Mouse (Mus musculus): ENCODE measurements at regions not wholly inside any gene's neighbourhood (a gene's known extent, or its start where the extent isn't known, plus 50 kb on each side); places are given as distances from the start of the nearest gene placed in this dataset.
A peak's percentile ranks its signal among the peaks of the same experiment; 100 is the strongest.

DNA sequence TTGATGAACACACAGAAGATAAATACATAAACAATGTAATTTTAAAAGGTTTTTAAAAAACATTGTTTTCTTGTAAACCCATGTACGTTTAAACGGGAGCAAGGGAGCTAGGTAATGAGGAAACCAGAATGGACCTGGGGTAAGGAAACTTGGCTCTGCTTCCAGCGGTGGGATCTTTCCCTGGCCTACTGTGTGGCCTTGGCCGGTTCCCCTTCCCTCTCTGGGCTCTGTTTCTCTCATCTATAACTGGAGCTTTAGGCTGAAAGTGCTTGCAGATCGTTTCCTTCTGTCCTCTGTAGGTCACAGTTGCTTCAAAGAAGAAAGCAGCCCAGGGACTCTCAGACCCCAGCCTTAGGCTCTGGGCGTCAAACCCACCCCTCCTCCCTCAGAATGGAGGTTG lies 285.1 kb upstream of the Zmiz1 start:
- no peak for DNase-seq (ENCODE audit: low spot score)

DNA sequence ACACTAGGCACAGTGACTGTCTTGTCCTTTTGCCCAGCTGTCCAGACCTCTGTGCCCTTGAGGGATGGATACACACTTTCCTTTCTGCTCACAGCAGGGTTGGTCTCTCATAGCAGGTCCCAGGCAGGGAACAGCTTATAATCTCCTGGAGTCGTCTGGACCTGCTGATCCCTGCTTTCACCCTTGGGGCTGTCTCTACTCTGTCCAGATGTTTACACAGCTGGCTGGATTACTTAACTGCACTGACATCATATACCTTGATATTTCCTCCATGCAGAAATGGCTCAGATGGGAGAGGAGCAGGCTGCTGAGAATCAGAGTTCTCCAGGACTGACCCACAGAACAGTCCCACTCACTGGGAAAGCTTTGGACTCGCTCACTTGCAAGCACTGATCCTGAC lies 284.6 kb upstream of the Zmiz1 start:
- DNase-seq (ENCODE audit: low spot score): no peak

DNA sequence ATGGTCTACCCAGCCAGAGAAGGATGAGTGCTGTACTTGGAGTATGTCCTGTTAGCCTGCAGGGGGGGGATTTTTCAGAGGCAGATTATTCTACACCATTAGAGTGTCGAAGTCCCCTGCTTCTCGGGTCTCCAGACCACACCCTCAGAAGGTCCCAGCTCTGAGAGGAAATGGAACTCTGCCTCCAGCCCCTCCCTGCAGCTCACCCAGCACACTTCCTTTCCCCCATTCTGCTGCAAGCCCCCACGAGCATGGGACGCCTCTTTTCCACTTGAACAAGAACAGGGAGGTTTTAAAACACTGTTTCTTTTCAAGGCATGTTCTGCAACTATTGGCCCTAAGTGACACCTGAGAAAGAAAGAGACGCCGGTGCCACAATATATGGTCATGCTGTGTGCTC lies 282.8 kb upstream of the Zmiz1 start:
- DNase-seq (ENCODE audit: low spot score): no peak

DNA sequence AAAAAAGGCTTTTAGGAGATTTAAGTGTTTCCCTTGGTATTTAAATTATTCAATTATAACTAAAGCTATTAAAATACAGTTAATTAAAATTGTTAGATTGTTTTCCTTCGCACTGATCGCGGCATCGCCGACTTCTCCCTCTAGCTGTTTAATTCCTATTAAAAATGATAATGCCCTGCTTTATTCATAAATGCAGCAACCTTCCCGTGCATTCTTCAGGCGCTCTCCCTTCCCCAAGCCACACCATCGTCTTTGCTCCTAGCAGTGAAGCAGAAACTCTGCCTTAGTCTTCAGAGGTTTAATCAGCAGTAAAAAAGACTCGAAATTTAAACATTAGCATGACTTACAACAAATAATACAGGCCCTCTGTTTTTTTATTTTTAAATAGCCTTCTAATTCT lies 278.9 kb upstream of the Zmiz1 start:
- DNase-seq (ENCODE audit: low spot score): no peak

DNA sequence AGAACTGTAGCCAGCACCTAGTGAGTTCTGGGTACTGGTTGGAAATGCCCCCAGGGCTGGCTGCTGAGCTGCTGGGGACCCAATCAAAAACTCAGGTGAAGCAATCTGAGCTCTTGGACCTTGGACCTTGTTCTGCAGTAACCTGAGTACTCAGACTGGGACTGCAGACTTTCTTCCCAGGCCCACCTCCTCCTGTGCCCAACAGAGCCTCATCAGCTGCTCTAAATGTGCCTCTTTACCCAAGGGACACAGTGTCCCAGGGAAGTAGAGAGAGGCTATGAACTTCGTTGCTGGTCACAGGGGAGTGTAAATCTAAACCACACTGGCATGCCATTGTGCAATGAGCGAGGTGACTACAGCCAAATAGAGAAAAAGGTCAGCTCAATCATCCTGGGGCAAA lies 277.6 kb upstream of the Zmiz1 start:
- no peak for DNase-seq (ENCODE audit: low spot score)

DNA sequence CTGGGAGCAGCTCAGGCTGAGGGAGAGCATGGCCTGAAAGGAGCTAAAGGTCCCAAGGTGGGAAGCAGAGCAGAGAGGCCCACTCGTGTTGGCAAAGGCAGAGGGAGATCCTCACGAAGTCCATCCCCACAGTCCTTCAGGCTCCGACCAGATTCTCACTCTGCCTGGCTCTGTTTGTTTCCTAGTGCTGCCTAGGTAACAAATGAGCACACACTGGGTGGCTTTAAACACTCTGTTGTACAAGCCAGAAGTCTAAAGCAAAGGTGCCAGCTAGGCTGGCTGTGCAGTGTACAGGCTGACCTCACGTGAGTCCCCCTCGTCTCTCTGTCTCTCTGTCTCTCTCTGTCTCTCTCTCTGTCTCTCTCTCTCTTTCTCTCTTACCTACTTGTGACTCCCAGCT lies 274.9 kb upstream of the Zmiz1 start:
- no peak for DNase-seq (ENCODE audit: low spot score)

DNA sequence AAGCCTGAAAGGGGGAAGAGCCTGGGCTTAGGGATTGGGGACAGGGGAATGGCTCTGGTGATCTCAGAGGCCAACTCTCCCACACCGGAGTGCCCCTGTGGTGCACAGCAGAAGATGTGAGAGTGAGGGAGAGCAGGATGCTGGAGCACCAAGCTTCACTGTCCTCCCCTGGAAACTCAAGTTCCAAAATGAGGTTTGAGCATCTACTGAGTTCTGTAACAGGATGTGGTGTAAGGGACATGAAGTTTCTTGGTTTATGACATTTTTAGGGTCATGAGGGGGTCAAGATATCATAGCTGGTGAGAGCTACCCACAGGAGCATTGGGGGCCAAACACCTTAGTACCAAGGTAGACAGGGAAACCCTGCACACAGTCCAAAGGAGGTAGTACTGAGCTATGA lies 274.1 kb upstream of the Zmiz1 start:
- DNase-seq (ENCODE audit: low spot score): no peak

DNA sequence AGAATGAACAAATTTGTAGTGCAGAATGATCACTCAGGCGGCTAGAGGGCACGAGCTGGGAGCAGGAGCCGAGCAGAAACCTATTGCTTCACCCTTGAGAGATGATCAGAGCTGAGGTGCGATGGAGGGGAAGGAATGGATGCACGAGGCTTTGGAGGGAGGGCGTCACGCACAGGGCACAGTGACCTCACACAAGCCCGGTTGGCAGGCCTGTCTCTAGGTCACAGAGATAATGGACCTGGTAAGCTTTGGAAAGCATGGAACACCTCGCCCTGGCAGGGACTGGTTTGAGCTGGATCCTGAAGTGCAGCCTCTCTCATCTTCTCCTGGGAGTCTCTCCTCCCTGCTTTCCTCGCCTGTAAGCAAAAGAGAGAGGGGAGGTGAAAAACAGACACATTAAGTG lies 273.4 kb upstream of the Zmiz1 start:
- no peak for DNase-seq (ENCODE audit: low spot score)

DNA sequence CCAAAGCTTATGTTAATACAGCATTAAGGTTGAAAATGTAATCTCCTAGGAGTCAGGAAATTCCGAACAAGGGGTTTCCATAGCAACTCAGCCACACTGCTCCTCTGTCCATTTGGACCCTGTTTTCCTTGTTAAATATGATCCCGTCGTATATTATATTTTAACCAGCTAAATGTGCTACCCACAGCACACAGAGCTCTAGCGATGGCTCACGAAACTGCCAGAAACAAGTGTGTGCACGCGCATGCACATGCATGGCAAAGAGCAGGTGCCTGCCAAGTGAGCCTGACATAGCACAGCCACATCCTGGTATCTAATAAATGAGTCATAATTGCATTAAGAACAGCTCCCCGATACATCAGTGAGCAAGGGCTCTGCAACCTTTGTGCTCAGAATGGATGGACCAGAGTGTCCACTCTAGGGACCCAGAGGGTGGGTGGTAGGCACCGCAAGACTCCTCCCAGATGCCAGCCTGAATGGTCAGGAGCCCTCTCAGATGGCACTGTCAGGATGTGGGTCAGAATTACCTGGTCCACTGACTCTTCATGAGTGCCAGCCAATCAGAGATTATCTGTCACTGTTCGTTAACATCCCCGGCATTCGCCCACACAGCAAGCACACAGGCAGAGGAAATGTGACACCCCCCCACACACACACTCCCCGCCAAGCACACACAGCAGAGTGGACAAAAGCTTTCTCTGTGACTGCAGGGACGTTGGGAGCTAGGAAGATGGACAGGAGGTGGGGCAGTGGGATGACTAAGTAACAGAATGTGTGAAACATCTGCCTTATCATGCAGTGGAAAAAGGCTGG lies 272.8 kb upstream of the Zmiz1 start:
- DNase-seq (ENCODE audit: low spot score): peak; percentile 52

DNA sequence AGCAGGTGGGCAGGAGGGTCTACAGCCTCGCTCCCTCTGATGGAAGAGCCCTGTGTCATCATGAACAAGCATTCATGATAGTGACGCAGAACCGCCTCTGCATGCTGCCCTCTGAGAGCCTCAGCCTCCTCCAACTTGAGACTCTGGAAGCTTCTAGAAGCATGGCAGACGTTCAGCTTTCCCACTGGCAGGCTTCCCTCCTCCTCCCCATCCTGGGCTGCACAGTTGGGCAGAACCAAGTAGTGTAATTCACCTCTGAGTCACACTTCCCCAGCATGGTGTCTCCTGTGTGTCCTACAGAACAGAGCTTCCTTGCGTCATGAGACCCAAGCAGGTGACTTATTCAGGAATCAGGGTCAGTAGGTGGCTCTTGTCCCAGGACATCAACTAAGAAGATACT lies 271.3 kb upstream of the Zmiz1 start:
- peak; percentile 62 for DNase-seq (ENCODE audit: low spot score)

DNA sequence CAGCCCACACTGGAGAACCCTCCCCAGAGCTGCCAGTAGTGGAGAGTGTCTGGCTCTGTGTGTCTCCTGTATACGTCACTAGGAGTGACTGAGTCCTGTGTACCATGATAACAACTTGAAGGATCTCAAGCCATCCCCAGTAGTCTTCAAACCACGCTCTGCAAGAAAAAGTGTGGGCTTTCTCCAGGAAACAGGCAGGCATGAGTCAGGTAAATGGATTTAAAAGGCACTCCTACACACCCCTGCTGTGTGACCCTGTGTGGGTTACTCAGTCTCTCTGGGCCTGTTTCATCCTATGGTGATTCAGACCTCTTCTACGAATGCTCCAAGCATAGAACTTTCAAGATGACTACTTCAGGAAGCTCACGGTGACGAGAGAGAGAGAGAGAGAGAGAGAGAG lies 269.7 kb upstream of the Zmiz1 start:
- DNase-seq (ENCODE audit: low spot score): no peak

DNA sequence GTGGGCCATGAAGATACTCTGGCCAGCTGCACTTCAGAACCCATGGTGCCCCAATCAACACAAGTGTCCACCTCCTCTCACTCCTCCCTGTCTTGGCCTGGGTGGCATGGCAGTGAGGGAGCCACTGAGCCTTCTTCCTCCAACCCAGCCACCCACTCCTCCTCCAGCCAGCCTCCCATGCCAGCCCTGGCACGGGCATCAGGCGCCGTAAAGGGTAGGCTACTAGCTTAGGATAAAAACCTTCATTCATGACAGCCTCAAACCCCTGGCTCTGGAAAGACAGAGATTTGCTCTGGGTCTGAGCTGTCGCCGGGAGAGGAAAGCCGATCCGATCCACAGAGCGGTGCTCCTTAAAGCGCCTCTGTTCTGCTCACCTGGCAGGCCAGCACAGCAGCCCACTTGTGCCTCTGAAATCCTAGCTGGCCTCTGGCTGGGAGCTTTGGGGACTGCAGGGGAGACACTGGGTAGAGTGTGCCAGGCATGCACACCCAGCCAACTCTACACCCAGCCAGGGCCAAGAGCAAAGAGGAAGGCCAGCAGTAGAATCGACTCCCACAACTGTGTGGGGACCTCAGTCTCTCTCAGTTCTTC lies 268.2 kb upstream of the Zmiz1 start:
- DNase-seq (ENCODE audit: low spot score): no peak

DNA sequence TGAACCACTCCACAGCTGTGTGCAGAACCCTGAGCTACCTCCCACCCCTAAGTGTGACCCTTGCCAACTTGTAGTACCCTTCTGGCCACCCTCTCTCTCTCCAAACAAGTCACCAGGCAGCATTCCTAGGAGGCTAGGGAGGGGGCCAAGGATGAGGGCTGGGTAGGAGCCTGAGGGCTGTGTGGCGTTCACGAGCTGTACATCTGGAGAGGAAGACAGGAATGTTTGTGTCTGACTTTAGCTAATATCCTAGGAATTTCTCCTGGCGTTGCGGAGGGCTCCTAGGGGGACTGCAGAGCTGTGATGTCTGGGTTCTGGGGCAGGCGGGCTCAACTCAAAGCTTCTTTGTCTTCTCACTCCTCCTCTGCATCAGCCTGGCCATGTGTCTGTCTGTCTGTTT lies 262.2 kb upstream of the Zmiz1 start:
- no peak for DNase-seq (ENCODE audit: low spot score)

DNA sequence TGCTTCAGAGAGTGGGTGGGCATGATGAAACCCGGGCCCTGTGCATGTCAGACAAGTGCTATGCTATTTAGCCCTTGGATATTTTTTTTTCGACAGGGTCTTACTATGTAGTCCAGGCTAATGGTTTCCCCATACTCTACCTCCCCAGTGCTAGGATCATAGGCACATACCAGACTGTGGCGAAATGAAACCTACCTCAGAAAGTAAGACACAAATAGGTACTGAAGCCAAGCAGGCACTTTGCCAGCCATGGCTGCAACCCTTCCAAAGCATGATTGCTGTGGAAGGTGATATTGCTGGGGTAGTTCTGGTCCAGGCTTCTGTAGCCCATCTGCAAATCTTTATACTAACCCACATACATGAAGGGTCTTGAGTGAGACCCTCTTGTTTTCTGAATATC lies 259.1 kb upstream of the Zmiz1 start:
- no peak for DNase-seq (ENCODE audit: low spot score)

DNA sequence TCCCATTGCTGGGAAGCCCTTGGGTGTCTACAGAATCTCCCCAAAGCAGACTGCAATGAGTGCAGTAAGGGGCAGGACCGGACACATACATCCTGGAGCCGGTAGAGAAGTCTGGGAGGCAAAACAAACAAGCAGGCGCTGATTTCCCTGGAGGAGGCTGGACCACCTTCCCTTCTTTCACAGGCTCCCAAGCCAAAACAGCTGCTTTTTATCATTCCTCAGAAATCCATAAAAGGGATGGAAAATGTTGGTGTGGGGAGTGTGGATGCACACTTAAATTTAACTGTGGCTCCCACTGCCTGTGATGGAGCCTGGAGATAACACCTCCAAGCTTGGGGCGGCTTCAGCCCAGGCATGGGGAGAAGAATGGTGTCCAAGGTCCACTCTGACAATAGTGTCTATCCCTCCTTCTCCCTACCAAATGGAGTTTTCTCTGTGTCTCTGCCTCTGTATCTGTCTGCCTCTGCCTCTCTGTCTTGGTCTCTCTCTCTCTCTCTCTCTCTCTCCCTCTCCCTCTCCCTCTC lies 258.3 kb upstream of the Zmiz1 start:
- no peak for DNase-seq (ENCODE audit: low spot score)

DNA sequence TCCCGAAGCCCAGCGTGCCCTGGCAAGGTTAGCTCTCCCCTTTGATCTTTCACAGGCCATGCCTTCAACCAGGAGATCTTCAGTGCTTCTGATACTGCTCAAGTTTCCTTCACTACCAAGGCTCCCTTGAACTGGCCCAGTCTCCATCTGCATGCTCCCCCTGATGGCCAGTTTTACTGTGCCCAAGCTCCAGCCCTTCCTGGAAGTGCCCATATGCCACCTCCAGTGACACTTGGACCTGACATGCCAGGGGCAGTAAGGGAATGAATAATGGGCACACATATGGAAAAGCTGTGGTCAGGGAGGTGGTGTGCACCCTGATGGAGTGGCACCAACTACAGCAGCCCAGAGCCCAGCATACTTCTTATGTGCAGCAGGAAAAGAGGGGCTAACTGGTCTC lies 256.7 kb upstream of the Zmiz1 start:
- no peak for DNase-seq (ENCODE audit: low spot score)

DNA sequence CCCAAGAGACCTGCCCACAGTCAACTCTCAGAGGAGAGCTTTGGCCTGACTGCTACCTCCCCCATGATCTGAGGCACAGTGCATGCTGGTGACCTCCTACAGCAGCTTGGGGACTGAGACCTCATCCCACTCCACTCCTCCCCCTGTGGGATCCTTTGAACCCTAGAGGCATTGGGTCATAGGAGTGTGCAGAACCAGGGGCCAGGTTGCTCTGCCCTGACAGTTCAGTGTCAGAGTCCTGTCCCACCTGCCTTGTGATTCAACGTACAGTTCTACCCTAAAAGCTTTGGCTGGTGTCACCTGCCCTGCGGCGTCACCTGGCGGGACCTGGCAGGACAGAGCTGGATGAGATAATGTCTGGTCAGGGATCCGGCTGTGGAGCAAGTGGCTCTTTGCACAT lies 254.9 kb upstream of the Zmiz1 start:
- DNase-seq (ENCODE audit: low spot score): no peak

DNA sequence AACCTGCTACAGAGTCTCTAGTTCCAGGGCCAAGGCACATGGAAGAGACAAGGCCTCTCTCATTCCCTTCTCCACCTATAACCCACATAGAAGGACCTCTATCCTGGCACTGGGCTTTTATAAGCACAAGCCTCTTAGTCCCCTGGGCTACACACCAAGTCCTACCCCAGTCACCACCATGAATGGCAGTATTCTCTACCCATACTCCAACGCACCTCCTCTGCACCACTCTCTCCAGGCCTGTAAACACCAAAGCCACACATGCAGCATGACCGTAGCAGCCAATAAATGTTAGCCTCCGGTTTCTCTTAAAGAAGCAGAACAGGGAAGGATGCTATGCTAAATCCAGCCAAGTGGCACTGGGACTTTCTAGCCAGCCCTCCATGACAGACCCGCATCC lies 252.1 kb upstream of the Zmiz1 start:
- DNase-seq (ENCODE audit: low spot score): no peak

DNA sequence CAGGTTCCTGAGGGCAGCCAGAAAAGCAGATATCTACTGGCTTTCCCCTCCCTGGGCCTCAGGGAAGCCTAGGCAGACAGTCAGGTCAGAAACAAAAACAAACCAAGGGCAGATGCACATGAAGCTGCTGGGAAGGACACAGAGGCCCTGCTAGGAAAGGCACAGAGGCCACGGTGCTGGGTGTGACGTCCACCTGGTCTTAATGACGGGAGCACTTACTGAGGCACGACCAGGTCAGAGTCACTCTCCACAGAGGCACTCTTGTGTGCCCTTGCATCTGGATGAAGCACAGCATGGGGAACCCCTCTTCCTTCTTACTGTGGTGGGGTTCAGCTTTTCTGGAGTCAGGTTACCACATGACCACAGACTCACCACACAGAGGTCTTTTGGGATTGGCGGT lies 251.6 kb upstream of the Zmiz1 start:
- no peak for DNase-seq (ENCODE audit: low spot score)

DNA sequence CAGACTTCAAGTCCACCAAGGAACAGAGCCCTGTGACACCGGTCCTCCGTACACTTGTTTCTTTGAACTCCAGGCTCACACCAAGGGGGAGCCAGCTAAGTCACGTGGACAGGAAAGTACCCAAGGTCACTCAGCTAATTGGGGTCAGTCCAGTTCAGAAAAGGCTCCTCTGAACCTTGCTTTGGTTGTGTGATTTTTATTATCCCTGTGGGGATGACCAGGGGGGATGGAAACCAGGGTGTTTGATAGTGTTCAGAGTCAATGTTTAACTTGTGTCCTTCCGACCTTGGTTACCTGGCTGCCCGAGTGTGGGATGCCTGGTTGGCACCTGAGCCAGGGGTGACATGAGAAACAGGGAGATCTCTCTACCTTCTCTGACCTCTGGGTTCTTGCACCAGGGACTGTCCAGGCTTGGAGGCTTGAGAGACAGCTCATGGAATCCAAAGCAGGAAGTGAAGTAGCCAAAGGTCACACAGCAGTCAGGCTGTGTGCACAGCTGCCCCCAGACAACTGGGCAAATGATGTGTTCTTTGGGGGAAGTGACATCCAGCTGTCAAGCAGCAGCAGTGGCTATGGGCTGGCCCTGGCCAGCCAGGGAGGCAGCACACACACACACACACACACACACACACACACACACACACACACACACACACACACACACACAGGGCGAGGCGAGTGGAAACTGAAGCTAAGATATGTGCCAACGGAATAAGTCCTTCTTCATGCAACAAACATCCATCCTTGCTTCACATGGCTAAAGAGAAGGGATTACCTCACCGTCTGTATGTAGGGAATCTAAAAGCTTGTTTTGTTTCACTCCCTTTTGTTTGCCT lies 250.5 kb upstream of the Zmiz1 start:
- DNase-seq (ENCODE audit: low spot score): no peak

DNA sequence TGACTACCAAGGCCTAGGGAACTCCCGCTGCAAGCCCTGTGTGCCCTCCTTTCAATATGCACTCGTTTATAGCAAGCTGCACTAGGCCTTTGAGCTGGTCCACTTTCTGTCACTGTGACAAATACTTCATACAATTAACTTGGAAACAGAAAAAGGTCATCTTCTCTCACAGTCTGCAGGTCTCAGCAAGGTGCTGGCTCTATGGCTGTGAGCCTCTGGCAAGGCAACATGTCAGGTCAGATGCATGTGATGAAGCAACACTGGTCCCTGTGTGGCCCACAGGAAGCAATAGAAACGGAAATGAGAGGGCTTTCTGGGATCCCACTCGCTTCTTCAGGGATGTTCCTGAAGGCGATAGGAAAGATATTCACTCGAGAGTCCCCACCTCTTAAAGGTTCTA lies 245.9 kb upstream of the Zmiz1 start:
- DNase-seq (ENCODE audit: low spot score): no peak

DNA sequence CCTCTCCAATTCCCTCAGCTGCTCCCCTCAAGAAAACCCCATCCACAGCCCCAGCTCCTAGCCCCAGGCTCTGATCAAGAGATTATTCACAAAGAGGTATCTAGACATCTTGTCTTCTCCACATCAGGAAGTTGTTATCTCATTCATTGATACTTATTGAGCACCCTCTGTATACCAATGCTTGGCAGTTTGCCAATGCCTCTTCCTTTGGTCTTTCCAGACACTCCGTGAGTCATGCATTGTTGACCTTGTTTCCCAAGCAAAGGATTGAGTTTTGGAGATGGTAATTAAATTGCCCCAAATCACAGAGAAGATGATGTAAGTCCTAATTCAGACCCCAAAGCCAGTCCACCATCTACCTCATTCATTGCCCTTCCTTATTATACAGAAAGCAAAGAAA lies 235.9 kb upstream of the Zmiz1 start:
- DNase-seq (ENCODE audit: low spot score): no peak

DNA sequence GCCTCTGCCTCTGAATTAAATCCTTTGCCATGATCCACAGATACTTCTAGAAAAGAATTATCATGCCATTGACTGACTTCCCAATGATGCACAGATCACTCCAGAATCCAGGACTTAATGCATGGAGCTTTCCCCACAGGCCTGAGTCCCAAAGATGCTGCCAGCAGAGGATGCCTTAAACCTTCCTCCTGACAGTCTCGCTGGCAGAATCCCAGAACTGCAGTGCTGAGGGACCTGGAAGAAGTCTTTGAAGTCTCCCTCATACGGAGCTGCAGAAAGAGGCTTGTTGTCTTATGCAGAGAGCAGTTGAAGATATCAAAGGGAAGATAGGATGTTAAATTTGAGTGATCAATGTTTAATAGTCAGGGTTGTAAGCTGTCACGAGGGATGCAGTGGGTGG lies 233.8 kb upstream of the Zmiz1 start:
- DNase-seq (ENCODE audit: low spot score): no peak

Data from layer of hippocampus, adult 11-12 months (tissue).